12 mouse cellular contexts compared by ENCODE assay signal in genomic region chr7:65044280-65044679, GRCm38 (mm10).
A peak's percentile ranks its signal among the peaks of the same experiment; 100 is the strongest.
DNase-seq lines count a peak whose midpoint lies in the region; ATAC-seq lines count a peak whose summit lies in the region.
"Had no signal": no experiment of that assay in that cellular context is flagged by ENCODE, and none has a peak within 500 bp of the region (broad histone marks: within the 10 kb centered on the region; RNA-seq: fewer than 3 reads in every experiment).

No protein-coding gene starts in this region.

- no peak overlapping the region for H3K27ac ChIP-seq in embryonic facial prominence, embryonic 11.5 days (replicated peaks; ENCODE audit: low read depth, low read length)
- no peak overlapping the region for H3K27ac ChIP-seq in embryonic facial prominence, embryonic 10.5 days (replicated peaks)
- H3K27ac ChIP-seq in hindbrain, embryonic 12.5 days, result no peak overlapping the region
- peak overlapping the region; percentile 49; the same call in 1 of the 2 replicates for H3K27ac ChIP-seq in midbrain, embryonic 13.5 days
- H3K27ac ChIP-seq: limb, embryonic 10.5 days; macrophage; neural tube, embryonic 13.5 days had no signal

- no peaks in the 10 kb centered on the region for H3K27me3 ChIP-seq in embryonic facial prominence, embryonic 11.5 days (ENCODE audit: control insufficient read depth, insufficient read depth, low read length)
- no peaks in the 10 kb centered on the region for H3K27me3 ChIP-seq in embryonic facial prominence, embryonic 10.5 days (replicated peaks; ENCODE audit: low read depth, poor library complexity, severe bottlenecking)
- H3K27me3 ChIP-seq in hindbrain, embryonic 12.5 days, result no peaks in the 10 kb centered on the region
- no peaks in the 10 kb centered on the region for H3K27me3 ChIP-seq in midbrain, embryonic 13.5 days
- H3K27me3 ChIP-seq: neural tube, embryonic 13.5 days had no signal

- no peak overlapping the region for H3K9ac ChIP-seq in embryonic facial prominence, embryonic 11.5 days (replicated peaks; ENCODE audit: low read length)
- no peak overlapping the region for H3K9ac ChIP-seq in hindbrain, embryonic 12.5 days
- H3K9ac ChIP-seq in midbrain, embryonic 13.5 days (replicated peaks), result no peak overlapping the region
- H3K9ac ChIP-seq: neural tube, embryonic 13.5 days had no signal

- ATAC-seq in embryonic facial prominence, embryonic 11.5 days (replicated peaks; ENCODE audit: insufficient number of reproducible peaks, low FRiP score, low TSS enrichment, low read depth), result 0 out of 2 replicates have a peak, but pooled peaks have one; percentile 23
- 0 out of 2 replicates have a peak, but pooled peaks have one; percentile 7 for ATAC-seq in hindbrain, embryonic 12.5 days (ENCODE audit: low FRiP score)
- ATAC-seq in midbrain, embryonic 13.5 days, result 0 out of 2 replicates have a peak, but pooled peaks have one; percentile 43

- H3K4me3 ChIP-seq in embryonic facial prominence, embryonic 11.5 days (ENCODE audit: low read depth, low read length), result no peak overlapping the region
- no peak overlapping the region for H3K4me3 ChIP-seq in embryonic facial prominence, embryonic 10.5 days
- H3K4me3 ChIP-seq in hindbrain, embryonic 12.5 days, result no peak overlapping the region
- H3K4me3 ChIP-seq in midbrain, embryonic 13.5 days (replicated peaks), result no peak overlapping the region
- H3K4me3 ChIP-seq: limb, embryonic 10.5 days; neural tube, embryonic 13.5 days had no signal

- H3K4me2 ChIP-seq in embryonic facial prominence, embryonic 11.5 days (ENCODE audit: low read depth, low read length), result no peak overlapping the region
- no peak overlapping the region for H3K4me2 ChIP-seq in hindbrain, embryonic 12.5 days (replicated peaks)
- no peak overlapping the region for H3K4me2 ChIP-seq in midbrain, embryonic 13.5 days (replicated peaks)
- H3K4me2 ChIP-seq: neural tube, embryonic 13.5 days had no signal

- 70% methylated on average over 6 of the region's 6 CpGs for WGBS in embryonic facial prominence, embryonic 11.5 days
- 72% methylated on average over 6 of the region's 6 CpGs for WGBS in embryonic facial prominence, embryonic 10.5 days
- 59% methylated on average over 6 of the region's 6 CpGs for WGBS in hindbrain, embryonic 12.5 days
- WGBS in midbrain, embryonic 13.5 days, result 62% methylated on average over 6 of the region's 6 CpGs

- H3K9me3 ChIP-seq in embryonic facial prominence, embryonic 11.5 days (replicated peaks; ENCODE audit: control insufficient read depth, low read length), result no peaks in the 10 kb centered on the region; the same call in 1 of the 2 replicates
- no peaks in the 10 kb centered on the region for H3K9me3 ChIP-seq in embryonic facial prominence, embryonic 10.5 days
- H3K9me3 ChIP-seq in hindbrain, embryonic 12.5 days (replicated peaks), result no peaks in the 10 kb centered on the region
- H3K9me3 ChIP-seq in midbrain, embryonic 13.5 days, result no peaks in the 10 kb centered on the region
- H3K9me3 ChIP-seq: limb, embryonic 10.5 days; neural tube, embryonic 13.5 days had no signal

- no peaks in the 10 kb centered on the region for H3K36me3 ChIP-seq in embryonic facial prominence, embryonic 11.5 days (replicated peaks; ENCODE audit: control insufficient read depth, insufficient read depth, low read depth, low read length)
- no peaks in the 10 kb centered on the region for H3K36me3 ChIP-seq in embryonic facial prominence, embryonic 10.5 days (replicated peaks)
- H3K36me3 ChIP-seq in hindbrain, embryonic 12.5 days, result no peaks in the 10 kb centered on the region
- H3K36me3 ChIP-seq in midbrain, embryonic 13.5 days, result no peaks in the 10 kb centered on the region
- H3K36me3 ChIP-seq: limb, embryonic 10.5 days; neural tube, embryonic 13.5 days had no signal

- DNase-seq in embryonic facial prominence, embryonic 11.5 days (ENCODE audit: low spot score), result no peak
- DNase-seq in embryonic facial prominence, embryonic 10.5 days (ENCODE audit: low spot score), result no peak
- peak; percentile 70 to 77 for DNase-seq in cerebellum, adult 18-20 months
- DNase-seq in gastrocnemius, postnatal 10 days, result no peak
- no peak for DNase-seq in layer of hippocampus, postnatal 14 days (ENCODE audit: low spot score in 2 of 2)
- no peak for DNase-seq in spleen, postnatal 14 days (ENCODE audit: low spot score in 2 of 2)
- DNase-seq: kidney, postnatal 36 days had no signal

- no peaks in the 10 kb centered on the region for H3K4me1 ChIP-seq in embryonic facial prominence, embryonic 11.5 days (ENCODE audit: control insufficient read depth, insufficient read depth, low read length)
- H3K4me1 ChIP-seq in embryonic facial prominence, embryonic 10.5 days, result peaks cover 13% of the 10 kb centered on the region
- H3K4me1 ChIP-seq in hindbrain, embryonic 12.5 days, result peaks cover 18% of the 10 kb centered on the region
- peaks cover 27% of the 10 kb centered on the region for H3K4me1 ChIP-seq in midbrain, embryonic 13.5 days (replicated peaks)

Comparison
In these comparisons a context has a peak if more than half of its experiments do, and no peak if none do; other contexts are left out.
1. DNase-seq: peak in cerebellum, adult 18-20 months (2 of 2); none in embryonic facial prominence, embryonic 11.5 days (single experiment), embryonic facial prominence, embryonic 10.5 days (single experiment), gastrocnemius, postnatal 10 days (single experiment), layer of hippocampus, postnatal 14 days (0 of 2) and spleen, postnatal 14 days (0 of 2).
2. Peak in every context shown above with its lines, with median percentiles within 50 percentile points of each other: ATAC-seq.